Mouse (Mus musculus) thymus, adult 18-20 months (tissue): Measurements from ENCODE around the gene Ccpg1os.

ENCODE experiments used
- DNase-seq, 2 experiments: peaks; one replicate each; pipeline ENCODE4 v3.0.0; 2022; ENCODE audit warnings: mixed read lengths in 2 of 2

Gene Ccpg1os

GRCm38 (mm10) chr9:72975242-72975641, 9.9 kb downstream of the Ccpg1os start:
- no peak for DNase-seq

- DNase-seq = no peak
Measured at GRCm38 (mm10) chr9:72974734-72975133, 10.4 kb downstream of the Ccpg1os start.

GRCm38 (mm10) chr9:72972984-72973383, 12.2 kb downstream of the Ccpg1os start:
- no peak for DNase-seq

GRCm38 (mm10) chr9:72972435-72972834, 12.7 kb downstream of the Ccpg1os start:
- no peak for DNase-seq

- peak in 1 of 2 experiments; percentile 26 for DNase-seq
Measured at GRCm38 (mm10) chr9:72969874-72970273, 15.3 kb downstream of the Ccpg1os start.

- peak; percentile 15 to 37 for DNase-seq
Measured at GRCm38 (mm10) chr9:72968349-72969061, 16.7 kb downstream of the Ccpg1os start.

- DNase-seq = peak; percentile 41 to 62
Measured at GRCm38 (mm10) chr9:72961959-72962358, 23.2 kb downstream of the Ccpg1os start.

GRCm38 (mm10) chr9:72961346-72961745, 23.8 kb downstream of the Ccpg1os start:
- no peak for DNase-seq

GRCm38 (mm10) chr9:72958521-72959450, 26.4 kb downstream of the Ccpg1os start, which contains the start of the genes Dyx1c1 and Gm44503:
TSS of gene Dyx1c1 (plus strand) at chr9:72958785.
TSS of gene Gm44503 (plus strand) at chr9:72958852.
- DNase-seq = peak; percentile 61 to 79

GRCm38 (mm10) chr9:72955546-72955945, 29.6 kb downstream of the Ccpg1os start:
- peak; percentile 10 to 29 for DNase-seq

GRCm38 (mm10) chr9:72954746-72955145, 30.4 kb downstream of the Ccpg1os start:
- DNase-seq = no peak

GRCm38 (mm10) chr9:72949572-72949971, 35.6 kb downstream of the Ccpg1os start:
- no peak for DNase-seq

GRCm38 (mm10) chr9:72947010-72947409, 38.2 kb downstream of the Ccpg1os start:
- no peak for DNase-seq

- DNase-seq = no peak
Measured at GRCm38 (mm10) chr9:72944286-72944685, 40.9 kb downstream of the Ccpg1os start.

GRCm38 (mm10) chr9:72943424-72943823, 41.8 kb downstream of the Ccpg1os start:
- no peak for DNase-seq

- no peak for DNase-seq
Measured at GRCm38 (mm10) chr9:72936301-72936700, 48.9 kb downstream of the Ccpg1os start.

GRCm38 (mm10) chr9:72935309-72935708, 49.9 kb downstream of the Ccpg1os start:
- DNase-seq = no peak

GRCm38 (mm10) chr9:72931166-72931790, 53.9 kb downstream of the Ccpg1os start:
- DNase-seq = no peak
